27 mouse cellular contexts compared by ENCODE assay signal in the genomic region with DNA sequence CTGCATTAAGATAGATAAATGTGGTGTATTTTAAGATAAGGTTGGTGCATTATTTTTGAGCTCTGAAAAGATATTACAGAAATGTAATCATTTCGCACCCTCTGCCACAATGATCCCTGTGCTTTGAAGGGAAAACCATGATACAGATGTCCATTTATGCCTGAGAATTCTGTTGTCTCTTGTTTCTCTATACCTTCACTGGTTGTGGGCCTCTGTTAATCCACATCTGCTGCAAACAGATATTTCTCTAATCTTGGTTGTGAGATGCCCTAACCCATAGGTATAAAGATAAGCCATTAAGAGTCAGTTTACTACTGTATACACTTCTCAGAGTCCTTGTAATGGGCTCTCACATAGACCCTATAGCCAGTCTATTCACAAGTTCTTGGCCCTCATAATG.
"Had no signal": no experiment of that assay in that cellular context is flagged by ENCODE, and none has a peak within 500 bp of the region (broad histone marks: within the 10 kb centered on the region; RNA-seq: fewer than 3 reads in every experiment).

No protein-coding gene starts in this region.

- H3K36me3 ChIP-seq: limb, embryonic 10.5 days; limb, embryonic 12.5 days; limb, embryonic 13.5 days; limb, embryonic 15.5 days; liver, embryonic 12.5 days; liver, embryonic 13.5 days; liver, embryonic 15.5 days; lung, embryonic 15.5 days; midbrain, embryonic 10.5 days; midbrain, embryonic 12.5 days; midbrain, embryonic 13.5 days; midbrain, embryonic 15.5 days had no signal

- H3K4me3 ChIP-seq: limb, embryonic 10.5 days; limb, embryonic 12.5 days; limb, embryonic 13.5 days; limb, embryonic 15.5 days; liver, embryonic 12.5 days; liver, embryonic 13.5 days; liver, embryonic 15.5 days; lung, embryonic 15.5 days; megakaryocyte, embryonic 14.5 days; midbrain, embryonic 10.5 days; midbrain, embryonic 12.5 days; midbrain, embryonic 13.5 days; midbrain, embryonic 15.5 days; myocyte had no signal

- H3K4me1 ChIP-seq: limb, embryonic 12.5 days; limb, embryonic 13.5 days; limb, embryonic 15.5 days; liver, embryonic 12.5 days; liver, embryonic 13.5 days; liver, embryonic 15.5 days; lung, embryonic 15.5 days; megakaryocyte, embryonic 14.5 days; midbrain, embryonic 10.5 days; midbrain, embryonic 12.5 days; midbrain, embryonic 13.5 days had no signal

- H3K9me3 ChIP-seq: limb, embryonic 10.5 days; limb, embryonic 12.5 days; limb, embryonic 13.5 days; limb, embryonic 15.5 days; liver, embryonic 12.5 days; liver, embryonic 13.5 days; liver, embryonic 15.5 days; lung, embryonic 15.5 days; megakaryocyte, embryonic 14.5 days; midbrain, embryonic 10.5 days; midbrain, embryonic 12.5 days; midbrain, embryonic 13.5 days; midbrain, embryonic 15.5 days had no signal

- ATAC-seq: liver, embryonic 12.5 days; liver, postnatal 0 days; lung, postnatal 0 days; midbrain, embryonic 13.5 days; midbrain, embryonic 15.5 days; midbrain, embryonic 16.5 days had no signal

- H3K27me3 ChIP-seq: limb, embryonic 12.5 days; limb, embryonic 13.5 days; limb, embryonic 15.5 days; liver, embryonic 12.5 days; liver, embryonic 13.5 days; liver, embryonic 15.5 days; lung, embryonic 15.5 days; megakaryocyte, embryonic 14.5 days; midbrain, embryonic 12.5 days; midbrain, embryonic 13.5 days; midbrain, embryonic 15.5 days had no signal

- DNase-seq: left cerebral cortex, postnatal 4 days; liver; liver, embryonic 13.5 days; liver, postnatal 0 days; lung, adult 18-20 months; lung, adult 2 months; lung, embryonic 14.5 days; lung, postnatal 10 days; lung, postnatal 14 days; lung, postnatal 36 days; lung, postnatal 4 days; midbrain, embryonic 14.5 days had no signal
